Mouse (Mus musculus) bone marrow macrophage, adult 2 months (primary cell): ENCODE data around the gene Trp73. TPM values are rescaled to one million over a fixed set of nuclear protein-coding genes. Genes with fewer than 3 reads are reported as not detected.

ENCODE experiments used
- H3K27ac ChIP-seq: 2 replicates; pipeline ENCODE4 v1.5.1; 2012; ENCODE audit warnings: low read depth, low read length; ENCODE audit not compliant: insufficient read depth
- H3K4me1 ChIP-seq: 2 replicates; pipeline ENCODE4 v1.6.1; 2012; ENCODE audit warnings: low read length; ENCODE audit not compliant: control insufficient read depth, insufficient read depth
- H3K4me3 ChIP-seq: 2 replicates; pipeline ENCODE4 v1.5.1; 2012; ENCODE audit warnings: mild to moderate bottlenecking, low read length, moderate library complexity; ENCODE audit not compliant: insufficient read depth
- CTCF ChIP-seq: IDR thresholded peaks from 2 replicates; pipeline ENCODE4 v1.5.1; 2012; ENCODE audit warnings: low read depth, mild to moderate bottlenecking, low read length, moderate library complexity
- POLR2A ChIP-seq: IDR thresholded peaks from 2 replicates; pipeline ENCODE4 v1.6.1; 2012; ENCODE audit warnings: mild to moderate bottlenecking, low read depth, low read length, borderline replicate concordance
- polyA plus RNA-seq: library from polyadenylated mRNA; stranded (reverse); fragments of >200 nt; gene quantifications from 2 replicates; pipeline ENCODE4 v1.2.4, GENCODE M21; 2012; ENCODE audit not compliant: missing spikeins, insufficient read depth, insufficient read length

The Trp73 gene
- polyA plus RNA-seq, 1 experiment: not detected

- Histone ChIP-seq H3K4me1 (no peaks in the 10 kb centered on the region), H3K4me3 (no peak overlapping the region), H3K27ac (no peak overlapping the region)
- TF ChIP-seq POLR2A (no peak), CTCF (no peak)
These were observed 94.2 kb downstream of the Trp73 start for GRCm38 (mm10) chr4:154045837-154046236.

DNA sequence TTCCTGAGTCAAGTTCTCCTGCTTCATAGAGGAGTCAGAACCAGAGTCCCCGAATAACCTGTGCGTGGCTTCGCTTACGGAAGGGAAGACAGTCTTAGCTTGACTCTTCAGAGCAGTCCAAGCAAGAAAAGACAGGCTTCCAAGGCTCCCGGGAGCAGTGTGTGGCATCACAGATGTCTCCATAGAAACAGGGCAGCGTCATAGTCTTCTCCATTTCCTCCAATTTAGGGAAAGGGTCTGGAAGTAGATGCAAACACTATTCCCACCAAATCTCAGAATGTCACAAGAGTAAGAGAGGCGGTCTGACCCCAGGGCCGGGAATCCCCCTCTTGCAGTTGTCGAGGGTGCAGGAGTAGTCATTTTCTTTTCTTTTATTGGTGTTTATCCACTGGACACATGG lies 97.4 kb downstream of the Trp73 start, which contains the start of gene Ccdc27:
Ccdc27 (minus strand) TSS at position 101 of the 400 bp plus-strand sequence.
- no peak for TF ChIP-seq POLR2A
- no peak for TF ChIP-seq CTCF
- Histone ChIP-seq H3K4me3 (no peak within 1 kb of the TSS), H3K27ac (no peak within 1 kb of the TSS), H3K4me1 (no peaks in the 10 kb centered on the region)

GRCm38 (mm10) chr4:154037123-154037522 lies 102.9 kb downstream of the Trp73 start:
- TF ChIP-seq CTCF: no peak
- TF ChIP-seq POLR2A: no peak
- H3K27ac ChIP-seq: no peak overlapping the region
- no peaks in the 10 kb centered on the region for H3K4me1 ChIP-seq
- no peak overlapping the region for H3K4me3 ChIP-seq

DNA sequence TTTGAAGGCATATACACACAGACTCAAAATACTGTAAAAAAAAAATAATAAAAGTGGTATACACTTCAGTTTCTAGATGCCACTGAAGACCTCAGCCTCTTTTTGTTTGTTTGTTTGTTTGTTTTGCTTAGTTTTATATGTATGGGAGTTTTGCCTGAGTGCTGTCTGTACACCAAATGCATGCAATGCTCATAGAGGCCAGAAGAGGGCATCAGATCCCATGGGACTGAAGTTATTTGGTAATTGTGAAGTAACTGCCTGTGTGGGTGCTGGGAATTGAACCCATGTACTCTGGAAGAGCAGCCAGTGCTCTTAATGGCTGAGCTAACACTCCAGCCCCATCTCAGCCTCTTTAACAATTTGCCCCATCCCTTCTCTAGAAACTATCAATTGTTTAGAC lies 111.4 kb downstream of the Trp73 start:
- H3K27ac ChIP-seq: no peak overlapping the region
- no peaks in the 10 kb centered on the region for H3K4me1 ChIP-seq
- no peak overlapping the region for H3K4me3 ChIP-seq
- no peak for TF ChIP-seq POLR2A
- no peak for TF ChIP-seq CTCF

- no peak overlapping the region for H3K4me3 ChIP-seq
- no peak overlapping the region for H3K27ac ChIP-seq
- no peak for TF ChIP-seq POLR2A
- no peak for TF ChIP-seq CTCF
- H3K4me1 ChIP-seq: no peaks in the 10 kb centered on the region
These were observed 111.9 kb downstream of the Trp73 start for GRCm38 (mm10) chr4:154028066-154028465.

- Histone ChIP-seq H3K27ac (no peak overlapping the region), H3K4me3 (no peak overlapping the region), H3K4me1 (no peaks in the 10 kb centered on the region)
- TF ChIP-seq CTCF: no peak
- no peak for TF ChIP-seq POLR2A
These were observed 113.6 kb downstream of the Trp73 start for GRCm38 (mm10) chr4:154026441-154026761.

- Histone ChIP-seq H3K4me1 (no peaks in the 10 kb centered on the region), H3K4me3 (peak within 1 kb of the TSS; percentile 25), H3K27ac (no peak within 1 kb of the TSS)
- TF ChIP-seq CTCF: 0 out of 2 replicates have a peak, but pooled peaks have one; percentile 12
- TF ChIP-seq POLR2A: no peak
These were observed 114.2 kb downstream of the Trp73 start, which contains the start of gene Smim1 for GRCm38 (mm10) chr4:154025641-154026440. TSS of gene Smim1 (minus strand) at chr4:154026230.

DNA sequence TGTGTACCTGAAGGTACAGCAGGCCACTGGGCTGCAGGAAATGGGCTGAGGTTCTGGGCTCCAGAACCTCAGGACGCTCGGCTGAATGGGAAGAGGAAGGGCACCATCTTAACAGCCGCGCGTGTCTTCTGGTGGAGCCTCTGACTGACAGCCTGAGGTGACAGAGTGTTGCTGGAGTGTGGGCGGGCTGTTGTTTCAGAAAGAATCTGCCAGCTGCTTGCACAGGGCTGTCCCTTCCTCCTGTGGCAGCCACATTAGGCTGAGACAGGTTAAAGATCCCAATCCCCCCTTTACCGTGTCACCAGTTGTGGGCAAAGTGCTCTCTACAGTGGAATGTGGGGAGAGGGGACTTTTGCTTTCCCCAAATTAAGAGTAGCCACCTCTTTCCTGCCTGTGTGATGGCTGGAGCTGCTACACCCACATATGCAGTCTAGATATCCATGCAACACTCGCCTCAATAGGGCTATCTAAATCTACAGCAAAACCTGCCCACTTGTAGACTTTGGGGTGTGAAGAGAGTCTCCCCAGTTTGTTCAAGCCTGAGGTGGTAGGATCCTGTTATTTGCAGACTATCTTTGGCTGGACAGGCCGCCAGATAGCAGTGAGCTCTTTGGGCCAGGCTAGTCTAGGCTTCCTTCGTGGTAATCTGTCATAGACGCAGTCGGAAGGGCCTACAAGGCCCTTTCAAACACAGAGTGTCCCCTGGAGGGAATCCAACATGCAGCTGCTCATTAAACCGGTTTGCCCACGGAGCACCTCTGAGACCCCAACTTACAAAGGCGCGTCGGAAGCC lies 115.1 kb downstream of the Trp73 start:
- Histone ChIP-seq H3K4me3 (no peak overlapping the region), H3K4me1 (no peaks in the 10 kb centered on the region), H3K27ac (no peak overlapping the region)
- TF ChIP-seq POLR2A (no peak), CTCF (no peak)

DNA sequence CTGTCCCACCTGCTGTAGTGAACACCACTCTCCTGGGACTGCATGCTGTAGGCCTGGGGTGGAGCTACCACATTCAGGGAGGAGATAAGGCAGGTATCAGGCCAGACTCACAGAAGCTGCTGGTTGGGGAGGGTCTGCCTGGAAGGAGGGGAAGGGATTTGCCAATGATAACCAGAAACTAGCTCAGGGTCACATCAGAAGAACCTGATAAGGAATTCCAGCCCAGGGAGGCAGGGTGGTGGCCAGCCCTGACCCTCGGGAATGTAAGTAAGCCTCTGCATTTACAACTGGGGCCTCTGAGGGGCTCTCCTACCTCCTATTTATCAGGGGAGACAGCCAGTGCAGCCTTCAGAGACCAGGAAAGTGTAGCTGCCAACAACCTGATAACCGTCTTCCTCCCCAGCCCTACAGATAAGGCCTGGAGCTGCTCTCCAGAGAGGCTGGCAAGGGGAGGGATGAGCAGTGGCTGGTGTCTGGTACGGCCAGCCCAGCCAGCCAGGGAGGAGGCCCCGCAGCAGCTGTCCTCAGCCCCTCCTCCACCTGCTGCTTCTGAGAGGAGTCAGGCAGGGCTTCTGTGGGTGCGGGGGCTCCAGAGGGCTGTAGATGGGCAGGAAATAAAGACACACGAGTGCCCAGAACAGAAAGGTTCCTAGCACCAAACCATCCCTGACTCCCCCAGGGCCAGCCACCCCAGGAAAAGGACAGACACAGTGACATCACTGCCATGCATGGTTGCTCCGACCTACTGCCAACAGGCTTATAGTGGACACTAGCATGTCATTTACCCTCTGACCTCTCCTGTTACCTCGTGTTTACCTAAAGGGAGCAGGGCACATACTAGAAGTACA lies 116.0 kb downstream of the Trp73 start:
- Histone ChIP-seq H3K4me3 (no peak overlapping the region), H3K27ac (no peak overlapping the region), H3K4me1 (0 out of 2 replicates have a peak, but pooled peaks cover 3% of the 10 kb centered on the region)
- no peak for TF ChIP-seq CTCF
- TF ChIP-seq POLR2A: no peak
